Mouse (Mus musculus): Measurements from ENCODE around the gene Asb15. TPM values are rescaled to one million over a fixed set of nuclear protein-coding genes. Genes with fewer than 3 reads are reported as not detected.

Asb15 gene
- polyA plus RNA-seq, 1 experiment from 2014 or later = 0.02 TPM

GRCm38 (mm10) chr6:24540106-24540505 is 12.2 kb downstream of the Asb15 start:
- Histone ChIP-seq H3K27me3 (replicated peaks; ENCODE audit: insufficient read depth, low read length) (no peaks in the 10 kb centered on the region), H3K36me3 (ENCODE audit: insufficient read depth, low read length) (no peaks in the 10 kb centered on the region), H3K9ac (replicated peaks; ENCODE audit: low read depth) (no peak overlapping the region), H3K27ac (ENCODE audit: low read length) (no peak overlapping the region), H3K4me3 (ENCODE audit: low read depth, low read length) (no peak overlapping the region), H3K4me2 (replicated peaks; ENCODE audit: low read depth, low read length) (no peak overlapping the region), H3K4me1 (ENCODE audit: insufficient read depth, low read depth, low read length) (no peaks in the 10 kb centered on the region; the same call in 1 of the 2 replicates), H3K9me3 (ENCODE audit: low read length) (no peaks in the 10 kb centered on the region)
- TF ChIP-seq CTCF (IDR thresholded peaks at IDR 0.05) (no peak), EP300 (IDR thresholded peaks at IDR 0.05) (no peak)
- ATAC-seq (no peak), DNase-seq (ENCODE audit: low spot score) (no peak)
- WGBS = 61% methylated on average over 4 of the region's 4 CpGs

GRCm38 (mm10) chr6:24542393-24542792 is 14.4 kb downstream of the Asb15 start:
- Histone ChIP-seq H3K4me1 (ENCODE audit: insufficient read depth, low read depth, low read length) (no peaks in the 10 kb centered on the region; the same call in 1 of the 2 replicates), H3K4me2 (replicated peaks; ENCODE audit: low read depth, low read length) (no peak overlapping the region), H3K4me3 (ENCODE audit: low read depth, low read length) (no peak overlapping the region), H3K9ac (replicated peaks; ENCODE audit: low read depth) (no peak overlapping the region), H3K27me3 (replicated peaks; ENCODE audit: insufficient read depth, low read length) (no peaks in the 10 kb centered on the region), H3K36me3 (ENCODE audit: insufficient read depth, low read length) (no peaks in the 10 kb centered on the region), H3K9me3 (ENCODE audit: low read length) (no peaks in the 10 kb centered on the region), H3K27ac (ENCODE audit: low read length) (no peak overlapping the region)
- DNase-seq (ENCODE audit: low spot score) (peak; percentile 35), ATAC-seq (peak; percentile 52; the same call in 1 of the 2 replicates)
- TF ChIP-seq EP300 (IDR thresholded peaks at IDR 0.05) = 0 out of 2 replicates have a peak, but pooled peaks have one; percentile 8
- TF ChIP-seq CTCF (IDR thresholded peaks at IDR 0.05) = no peak

- H3K9me3 ChIP-seq (ENCODE audit: low read length) = no peaks in the 10 kb centered on the region
- H3K4me2 ChIP-seq (replicated peaks; ENCODE audit: low read depth, low read length) = no peak overlapping the region
- no peak overlapping the region for H3K27ac ChIP-seq (ENCODE audit: low read length)
- H3K4me1 ChIP-seq (ENCODE audit: insufficient read depth, low read depth, low read length) = no peaks in the 10 kb centered on the region; the same call in 1 of the 2 replicates
- H3K27me3 ChIP-seq (replicated peaks; ENCODE audit: insufficient read depth, low read length) = no peaks in the 10 kb centered on the region
- DNase-seq (ENCODE audit: low spot score) = no peak
- H3K9ac ChIP-seq (replicated peaks; ENCODE audit: low read depth) = no peak overlapping the region
- TF ChIP-seq EP300 (IDR thresholded peaks at IDR 0.05) (no peak), CTCF (IDR thresholded peaks at IDR 0.05) (no peak)
- ATAC-seq = no peak
- H3K36me3 ChIP-seq (ENCODE audit: insufficient read depth, low read length) = no peaks in the 10 kb centered on the region
- no peak overlapping the region for H3K4me3 ChIP-seq (ENCODE audit: low read depth, low read length)
- WGBS = 51% methylated on average over 6 of the region's 6 CpGs
Measured at GRCm38 (mm10) chr6:24543119-24543591, 15.2 kb downstream of the Asb15 start.

GRCm38 (mm10) chr6:24546716-24547420 is 18.9 kb downstream of the Asb15 start:
- DNase-seq (ENCODE audit: low spot score) = peak; percentile 50

GRCm38 (mm10) chr6:24549801-24550200 is 21.9 kb downstream of the Asb15 start:
- TF ChIP-seq EP300 (IDR thresholded peaks at IDR 0.05) (no peak), CTCF (IDR thresholded peaks at IDR 0.05) (no peak)
- WGBS = 74% methylated on average over 2 of the region's 2 CpGs

More at GRCm38 (mm10) chr6:24546716-24547420, 18.9 kb downstream of the Asb15 start:
- TF ChIP-seq EP300 (IDR thresholded peaks at IDR 0.05) (peak; percentile 64), CTCF (IDR thresholded peaks at IDR 0.05) (no peak)
- Histone ChIP-seq H3K4me2 (replicated peaks; ENCODE audit: low read depth, low read length) (no peak overlapping the region), H3K4me3 (ENCODE audit: low read depth, low read length) (no peak overlapping the region), H3K36me3 (ENCODE audit: insufficient read depth, low read length) (no peaks in the 10 kb centered on the region), H3K27ac (ENCODE audit: low read length) (no peak overlapping the region), H3K27me3 (replicated peaks; ENCODE audit: insufficient read depth, low read length) (no peaks in the 10 kb centered on the region), H3K4me1 (ENCODE audit: insufficient read depth, low read depth, low read length) (no peaks in the 10 kb centered on the region; the same call in 1 of the 2 replicates), H3K9me3 (ENCODE audit: low read length) (no peaks in the 10 kb centered on the region), H3K9ac (replicated peaks; ENCODE audit: low read depth) (no peak overlapping the region)
- ATAC-seq = peak; percentile 83
- WGBS = 20% methylated on average over 1 of the region's 1 CpGs

GRCm38 (mm10) chr6:24552046-24552445 is 24.1 kb downstream of the Asb15 start:
- Histone ChIP-seq H3K4me3 (ENCODE audit: low read depth, low read length) (no peak overlapping the region), H3K4me1 (ENCODE audit: insufficient read depth, low read depth, low read length) (no peaks in the 10 kb centered on the region), H3K9ac (replicated peaks; ENCODE audit: low read depth) (no peak overlapping the region), H3K27me3 (replicated peaks; ENCODE audit: insufficient read depth, low read length) (no peaks in the 10 kb centered on the region), H3K9me3 (ENCODE audit: low read length) (no peaks in the 10 kb centered on the region), H3K27ac (ENCODE audit: low read length) (no peak overlapping the region), H3K4me2 (replicated peaks; ENCODE audit: low read depth, low read length) (no peak overlapping the region), H3K36me3 (ENCODE audit: insufficient read depth, low read length) (no peaks in the 10 kb centered on the region)
- no peak for TF ChIP-seq EP300 (IDR thresholded peaks at IDR 0.05)
- TF ChIP-seq CTCF (IDR thresholded peaks at IDR 0.05) = no peak
- WGBS = 32% methylated on average over 7 of the region's 7 CpGs
- no peak for DNase-seq (ENCODE audit: low spot score)
- ATAC-seq = no peak

More at GRCm38 (mm10) chr6:24549801-24550200, 21.9 kb downstream of the Asb15 start:
- Histone ChIP-seq H3K36me3 (ENCODE audit: insufficient read depth, low read length) (no peaks in the 10 kb centered on the region), H3K9me3 (ENCODE audit: low read length) (no peaks in the 10 kb centered on the region), H3K4me1 (ENCODE audit: insufficient read depth, low read depth, low read length) (no peaks in the 10 kb centered on the region; the same call in 1 of the 2 replicates), H3K4me3 (ENCODE audit: low read depth, low read length) (no peak overlapping the region), H3K27me3 (replicated peaks; ENCODE audit: insufficient read depth, low read length) (no peaks in the 10 kb centered on the region), H3K27ac (ENCODE audit: low read length) (no peak overlapping the region), H3K9ac (replicated peaks; ENCODE audit: low read depth) (no peak overlapping the region), H3K4me2 (replicated peaks; ENCODE audit: low read depth, low read length) (no peak overlapping the region)
- no peak for DNase-seq (ENCODE audit: low spot score)
- ATAC-seq = no peak
